Mouse (Mus musculus): ENCODE measurements around the gene Ntn4. TPM values are rescaled to one million over a fixed set of nuclear protein-coding genes. Genes with fewer than 3 reads are reported as not detected.

Ntn4 gene
- total RNA-seq, 2 experiments from 2014 or later, result 6.1 to 6.2 TPM

DNA sequence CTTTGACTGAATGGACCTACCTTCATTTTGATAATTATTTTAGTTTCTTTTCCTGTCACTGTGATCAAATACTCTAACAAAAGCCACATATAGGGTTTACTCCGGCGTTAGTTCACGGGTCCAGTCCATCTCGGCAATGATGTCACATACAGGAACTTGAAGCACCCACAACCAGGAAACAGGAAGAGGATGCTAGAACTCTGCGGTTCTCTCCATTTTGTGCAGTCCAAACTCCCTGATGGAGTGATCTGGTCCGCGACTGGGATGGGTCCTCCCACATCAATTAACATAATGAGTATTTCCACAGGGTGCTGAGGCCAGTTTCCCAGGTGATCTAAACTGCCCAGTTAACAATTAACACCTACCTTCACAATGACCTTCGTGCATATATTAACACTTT, 69.1 kb downstream of the Ntn4 start:
- DNase-seq (ENCODE audit: extremely low spot score in 1 of 2, low spot score in 1 of 2), result no peak

DNA sequence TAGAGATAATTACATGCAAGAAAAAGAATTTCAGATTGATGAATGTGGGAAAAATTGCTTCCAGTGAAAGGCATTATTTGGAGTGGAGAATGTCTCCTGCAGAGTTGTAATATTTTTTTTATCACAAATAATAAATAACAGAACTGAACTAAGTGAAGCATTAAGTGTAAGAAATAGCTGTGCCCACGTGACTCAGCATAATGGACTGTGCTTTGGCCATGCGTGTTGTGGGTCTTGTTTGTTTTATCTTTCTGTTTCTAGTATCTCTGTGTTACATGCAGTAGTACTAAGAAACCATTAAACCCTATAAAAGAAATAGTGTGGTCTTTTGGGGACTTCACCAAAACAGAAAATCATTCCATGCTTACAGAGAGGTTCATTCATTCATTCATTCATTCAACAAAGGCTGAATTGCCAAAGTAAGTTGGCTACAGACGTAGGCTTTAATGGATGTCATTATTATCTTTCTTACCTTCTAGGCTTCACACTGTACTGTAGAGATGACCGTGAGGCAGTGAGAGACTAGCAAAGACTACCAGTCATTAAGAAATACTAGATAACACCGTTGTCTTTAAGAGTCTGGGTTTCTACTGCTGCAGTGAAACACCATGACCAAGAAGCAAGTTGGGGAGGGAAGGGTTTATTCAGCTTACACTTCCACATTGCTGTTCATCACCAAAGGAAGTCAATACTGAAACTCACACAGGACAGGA, 81.3 kb downstream of the Ntn4 start:
- no peak for DNase-seq (ENCODE audit: extremely low spot score in 1 of 2, low spot score in 1 of 2)

DNA sequence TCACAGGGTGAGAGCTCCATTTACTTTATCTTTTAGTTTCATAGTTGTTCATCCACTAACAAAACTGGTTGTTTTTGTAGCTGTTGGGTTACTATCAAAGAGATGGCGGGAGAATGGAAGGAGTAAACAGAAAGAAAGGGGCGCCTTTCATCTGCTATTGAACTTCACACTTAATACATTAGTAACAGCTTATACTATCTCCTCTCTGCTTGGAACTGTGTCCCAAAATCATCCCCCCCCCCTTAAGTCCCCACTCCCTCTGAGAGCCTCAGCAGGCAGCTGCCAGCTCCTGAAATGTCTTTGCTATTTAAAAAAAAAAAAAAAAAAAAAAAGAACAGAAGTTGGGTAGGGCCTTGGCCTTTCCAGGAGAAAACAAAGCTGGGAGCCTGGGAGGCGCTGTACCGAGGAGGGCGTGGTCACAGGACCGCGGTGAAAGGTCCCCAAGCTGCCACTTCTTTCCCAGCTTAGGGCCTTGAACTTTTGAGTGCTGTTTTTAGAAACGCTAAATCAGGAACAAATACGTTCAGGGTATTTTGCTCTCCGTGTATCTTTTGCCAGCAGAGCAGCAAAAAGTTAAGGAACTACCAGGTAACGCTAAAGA, 83.6 kb downstream of the Ntn4 start:
- DNase-seq (ENCODE audit: extremely low spot score in 1 of 2, low spot score in 1 of 2), result no peak

DNA sequence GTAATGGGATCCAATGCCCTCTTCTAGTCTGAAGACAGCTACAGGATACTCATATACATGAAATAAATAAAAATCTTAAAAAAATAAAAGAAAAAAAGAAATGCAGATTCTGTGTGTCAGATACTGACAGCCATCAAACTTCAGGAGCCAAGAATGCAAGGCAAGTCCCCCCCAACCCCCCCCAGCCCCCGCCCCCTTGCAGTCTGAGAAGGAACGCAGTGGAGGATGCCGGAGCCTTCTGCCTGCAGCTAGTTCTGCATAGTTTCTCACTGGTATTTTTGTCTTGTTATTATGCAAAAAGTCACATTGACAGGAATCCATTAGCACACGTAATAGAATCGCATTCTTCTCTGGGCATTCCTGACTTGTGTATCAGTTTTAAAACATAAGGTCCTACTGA, 87.7 kb downstream of the Ntn4 start:
- no peak for DNase-seq (ENCODE audit: extremely low spot score in 1 of 2, low spot score in 1 of 2)

DNA sequence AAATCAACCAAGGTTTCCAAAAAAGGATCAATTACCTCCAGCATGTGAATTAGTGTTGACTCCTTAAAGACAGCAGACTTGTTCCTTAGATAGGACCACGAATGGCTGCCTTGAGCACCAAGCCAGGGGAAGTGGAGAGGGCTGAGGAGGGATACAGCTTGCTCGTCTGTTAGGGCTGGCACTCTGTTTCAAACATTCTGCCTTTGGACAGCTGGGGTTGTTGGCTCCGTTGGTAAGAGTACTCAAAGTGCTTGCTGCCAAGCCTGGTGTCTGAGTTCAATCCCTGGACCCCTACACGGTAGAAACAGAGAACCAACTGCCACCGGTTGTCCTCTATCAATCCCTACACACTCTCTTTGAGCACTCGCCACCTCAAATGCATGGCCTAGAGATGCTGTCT, 90.0 kb downstream of the Ntn4 start:
- no peak for DNase-seq (ENCODE audit: extremely low spot score in 1 of 2, low spot score in 1 of 2)

DNA sequence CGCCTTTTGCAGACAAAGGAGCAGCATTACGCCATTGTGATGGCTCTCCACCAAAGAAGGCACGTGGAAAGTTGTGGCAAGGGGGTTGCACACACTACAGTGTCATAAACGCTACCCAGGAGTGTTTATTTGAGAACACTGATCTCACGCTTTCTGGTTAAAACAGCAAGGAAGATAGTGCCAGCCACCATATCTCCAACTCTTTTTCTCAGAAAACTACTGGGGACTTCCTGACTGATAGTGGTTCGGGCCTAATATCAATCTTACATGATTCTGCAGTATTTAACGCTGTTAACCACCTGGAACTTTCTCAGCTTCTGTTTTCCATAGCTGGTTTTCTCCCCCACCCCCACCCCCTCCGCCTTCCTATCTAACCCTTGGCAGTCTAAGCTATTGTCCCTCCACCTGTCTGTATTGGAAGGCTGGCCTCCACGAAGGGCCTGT, 90.8 kb downstream of the Ntn4 start:
- DNase-seq (ENCODE audit: extremely low spot score in 1 of 2, low spot score in 1 of 2), result no peak

DNA sequence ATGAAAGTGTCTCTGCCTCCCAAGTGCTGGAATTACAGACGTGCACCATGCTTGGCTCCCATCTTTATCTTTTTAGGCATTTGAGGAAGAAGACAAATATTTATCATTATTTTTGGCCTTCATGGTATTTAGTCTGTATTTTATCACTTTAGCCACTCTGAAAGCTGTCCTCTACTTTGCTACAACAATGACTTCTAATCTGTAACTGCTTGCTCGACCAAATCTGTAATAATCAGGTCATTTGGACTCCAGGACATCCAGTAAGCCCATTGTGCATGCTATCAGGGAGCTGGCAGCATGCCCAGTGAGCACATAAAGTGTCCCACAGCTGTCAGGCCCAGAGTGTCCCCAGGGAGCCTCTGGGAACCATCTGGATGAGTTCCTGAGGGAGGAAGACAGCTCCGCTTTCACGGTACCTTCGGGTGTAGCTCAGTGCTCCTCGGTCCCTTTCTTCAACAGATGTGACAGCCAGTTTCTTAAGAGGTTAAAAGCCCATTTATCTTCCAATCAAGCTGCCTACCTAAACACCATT, 95.7 kb downstream of the Ntn4 start:
- peak in 1 of 2 experiments; percentile 17 for DNase-seq (ENCODE audit: extremely low spot score in 1 of 2, low spot score in 1 of 2)

DNA sequence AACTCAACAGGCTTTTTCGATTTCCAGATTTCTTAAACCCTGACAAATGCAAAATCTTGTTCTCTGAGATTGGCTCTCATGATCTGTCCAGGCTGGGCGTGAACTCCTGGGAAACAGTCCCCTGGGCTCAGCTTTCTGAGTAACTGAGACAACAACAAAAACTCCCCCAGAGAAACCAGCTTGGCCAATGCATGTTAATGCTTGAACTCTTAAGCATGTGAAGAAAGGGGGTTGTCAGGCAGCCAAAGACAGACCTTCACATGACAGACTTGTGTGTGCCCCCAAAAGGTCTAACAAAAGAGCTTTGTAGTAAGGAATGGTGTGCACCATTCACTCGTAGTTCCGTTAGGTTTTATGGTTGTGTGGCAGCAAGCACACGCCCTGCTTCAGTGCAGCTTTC, 96.6 kb downstream of the Ntn4 start:
- no peak for DNase-seq (ENCODE audit: extremely low spot score in 1 of 2, low spot score in 1 of 2)

DNA sequence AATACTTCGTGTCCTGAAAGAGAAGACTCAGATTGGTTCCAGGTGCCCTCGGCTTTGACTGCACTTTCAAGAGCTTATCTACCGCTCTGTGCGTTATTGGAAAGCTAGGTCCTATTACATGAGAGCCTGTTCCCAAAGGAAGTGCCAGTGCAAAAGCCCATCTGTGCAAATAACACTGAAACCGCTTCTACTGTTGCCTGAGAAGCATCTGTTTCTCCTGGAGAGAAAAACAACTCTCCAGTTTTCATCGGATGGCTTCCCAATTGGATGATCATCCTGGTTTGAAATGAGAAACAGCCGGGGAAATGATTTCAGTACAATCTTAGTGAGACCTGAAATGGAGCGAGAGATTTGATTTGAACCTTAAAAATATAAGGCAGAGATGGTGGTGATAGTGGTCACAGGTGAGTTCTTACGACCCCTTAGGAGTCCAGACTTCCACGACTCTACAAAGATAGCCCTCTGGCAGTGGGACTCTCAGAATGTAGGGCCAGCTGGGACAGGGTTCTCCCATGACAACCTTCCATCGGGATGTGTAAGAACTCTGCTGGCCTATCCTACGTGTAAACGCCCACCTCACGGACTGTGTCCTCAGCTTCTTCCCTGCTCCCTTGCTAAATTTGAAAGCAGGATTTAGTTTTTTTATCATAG, 101.1 kb downstream of the Ntn4 start:
- no peak for DNase-seq (ENCODE audit: extremely low spot score in 1 of 2, low spot score in 1 of 2)

DNA sequence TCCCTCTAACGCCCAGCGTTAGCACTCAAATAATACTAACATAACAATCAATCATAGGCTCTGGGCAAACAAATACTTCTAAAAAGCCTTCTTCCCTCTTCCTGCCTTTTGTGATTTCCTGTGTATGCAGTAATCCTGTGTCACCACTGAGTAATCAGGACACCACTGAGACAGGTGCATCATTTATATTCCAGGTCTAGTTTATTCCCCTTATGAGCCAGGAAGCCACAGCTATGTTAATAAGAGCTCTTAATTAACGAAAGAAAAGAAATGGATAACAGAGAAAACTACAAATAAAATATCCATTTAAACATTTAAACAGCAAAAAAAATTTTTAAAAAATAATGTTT, 101.6 kb downstream of the Ntn4 start:
- DNase-seq (ENCODE audit: extremely low spot score in 1 of 2, low spot score in 1 of 2), result no peak

DNA sequence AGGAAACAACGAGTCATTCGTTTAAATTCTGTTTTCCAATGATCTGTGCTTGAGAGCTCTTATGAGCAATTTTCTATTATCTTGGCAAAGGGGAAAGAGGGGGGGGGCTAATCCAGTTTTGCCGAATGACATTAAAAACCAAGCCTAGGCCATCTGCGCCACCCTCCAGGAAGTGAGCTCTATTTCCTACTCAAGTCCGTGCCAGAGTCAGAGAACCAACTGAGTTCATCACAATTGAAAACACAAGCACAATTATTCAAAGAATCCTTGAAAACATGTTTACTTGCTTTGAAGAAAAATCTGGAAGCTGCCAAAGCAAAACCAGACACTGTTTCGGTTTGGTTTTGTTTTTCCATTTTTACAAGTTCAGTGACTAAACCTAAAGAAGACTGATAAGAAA, 102.1 kb downstream of the Ntn4 start:
- no peak for DNase-seq (ENCODE audit: extremely low spot score in 1 of 2, low spot score in 1 of 2)

DNA sequence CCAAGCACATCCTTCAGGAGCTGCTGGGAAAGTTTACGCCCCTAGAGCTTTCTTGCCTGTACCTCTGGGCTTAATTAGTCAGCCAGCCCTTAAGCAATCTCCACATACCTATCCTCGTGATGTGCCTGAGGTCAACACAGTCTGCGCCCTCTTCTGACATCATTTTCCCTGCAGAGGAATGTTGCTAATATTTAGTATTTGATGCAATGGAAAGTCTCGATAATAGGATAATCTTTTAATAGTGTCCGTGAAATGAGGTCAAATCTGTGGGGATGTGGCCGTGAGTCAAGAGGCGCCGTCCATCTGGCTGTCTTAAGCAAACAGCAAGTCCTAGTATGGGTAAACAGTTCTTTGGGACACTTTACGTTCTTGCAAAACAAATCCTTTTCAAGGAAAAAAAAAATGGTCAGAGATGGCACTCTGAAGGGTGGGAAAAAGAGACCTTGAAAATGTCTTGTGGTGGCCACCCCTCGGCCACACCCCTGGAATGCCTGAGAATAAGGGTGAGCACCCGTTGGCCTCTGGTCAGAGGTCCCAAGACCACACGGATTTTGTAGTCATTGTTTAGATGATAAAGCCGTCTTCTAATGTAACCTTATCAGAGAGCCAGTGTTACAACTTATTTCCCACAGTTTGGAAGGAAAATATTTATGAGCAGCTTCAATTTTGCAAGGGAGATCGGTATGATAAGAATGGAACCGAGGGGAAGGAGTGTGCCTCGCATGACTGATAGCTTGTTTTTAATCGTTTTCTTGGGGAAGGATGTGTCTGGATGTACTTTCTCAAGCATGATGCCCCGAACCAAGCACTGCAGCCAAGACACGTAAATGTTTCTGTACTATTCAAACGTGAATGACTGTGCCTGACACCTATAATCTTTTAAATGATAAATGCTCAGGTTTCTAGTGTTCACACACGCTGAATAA, 109.0 kb downstream of the Ntn4 start:
- DNase-seq (ENCODE audit: extremely low spot score in 1 of 2, low spot score in 1 of 2), result no peak

DNA sequence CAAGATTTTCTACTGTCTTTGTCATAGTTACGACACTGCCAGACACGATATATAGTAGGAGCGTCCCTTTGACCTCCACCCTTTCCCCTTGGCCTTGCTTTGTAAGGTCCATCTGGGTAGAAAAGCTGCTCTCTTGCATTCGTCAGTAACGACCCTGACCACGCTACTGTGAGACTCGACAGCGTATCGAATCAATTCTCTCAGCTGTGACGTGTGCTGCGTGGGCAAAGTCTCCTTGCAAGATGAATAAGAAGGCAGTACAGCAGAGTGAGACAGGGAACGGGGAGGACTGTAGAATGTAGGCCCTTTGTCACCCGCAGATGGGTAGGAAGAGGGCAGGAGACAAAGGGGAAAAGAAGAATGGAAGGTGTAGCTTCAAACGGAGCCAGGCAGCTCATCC, 110.8 kb downstream of the Ntn4 start:
- DNase-seq (ENCODE audit: extremely low spot score in 1 of 2, low spot score in 1 of 2), result no peak

DNA sequence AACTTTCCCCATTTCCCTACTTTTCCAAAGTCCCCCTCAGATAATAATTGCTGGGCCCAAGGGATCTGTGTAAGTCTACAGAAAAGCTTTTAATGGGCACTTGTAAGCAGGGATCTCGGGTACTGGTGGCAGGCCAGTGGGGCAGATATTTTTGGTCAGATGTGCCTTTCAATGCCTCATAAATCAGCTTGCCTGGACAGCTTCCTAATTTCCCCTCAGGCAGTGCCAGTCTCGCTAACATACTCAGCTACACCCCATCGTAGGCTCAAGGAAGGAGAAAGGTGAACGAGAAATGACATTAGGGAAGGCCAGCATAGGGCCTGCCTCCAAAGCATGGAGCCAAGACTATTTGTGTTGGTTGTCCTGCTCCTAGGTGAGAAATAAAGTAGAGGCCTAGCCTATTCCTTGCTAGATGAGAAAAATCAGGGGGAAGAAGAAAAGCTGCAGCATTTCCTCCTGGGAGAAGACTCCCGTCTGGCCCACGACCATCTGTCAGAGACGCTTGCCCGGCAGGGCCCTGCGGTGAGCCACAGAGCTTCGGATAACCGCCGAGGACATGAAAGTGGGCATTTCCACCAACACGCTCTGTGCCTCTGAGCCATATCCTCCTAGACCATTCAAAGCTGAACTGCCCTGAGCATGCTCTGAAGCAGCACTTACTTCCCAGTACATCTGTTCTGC, 113.4 kb downstream of the Ntn4 start:
- no peak for DNase-seq (ENCODE audit: extremely low spot score in 1 of 2, low spot score in 1 of 2)

DNA sequence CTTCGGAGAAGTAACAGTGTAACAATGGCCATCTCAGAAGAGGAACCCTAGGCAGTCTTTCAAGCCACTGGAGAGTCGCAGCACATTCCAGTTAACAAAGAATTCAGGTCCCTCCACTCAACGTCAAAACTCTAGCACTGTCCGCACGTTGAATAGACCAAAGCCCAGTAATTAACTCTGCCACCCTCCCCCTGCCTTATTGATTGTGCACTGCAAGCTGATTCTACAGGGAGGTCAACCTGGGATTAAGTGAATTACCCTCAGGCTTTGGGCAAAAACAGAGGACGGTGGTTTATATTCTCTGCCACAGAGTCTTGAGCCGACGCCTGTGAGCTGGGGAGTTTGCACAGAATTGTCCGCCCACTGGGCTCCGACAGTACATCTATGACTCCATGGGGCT, 115.7 kb downstream of the Ntn4 start:
- no peak for DNase-seq (ENCODE audit: extremely low spot score in 1 of 2, low spot score in 1 of 2)

DNA sequence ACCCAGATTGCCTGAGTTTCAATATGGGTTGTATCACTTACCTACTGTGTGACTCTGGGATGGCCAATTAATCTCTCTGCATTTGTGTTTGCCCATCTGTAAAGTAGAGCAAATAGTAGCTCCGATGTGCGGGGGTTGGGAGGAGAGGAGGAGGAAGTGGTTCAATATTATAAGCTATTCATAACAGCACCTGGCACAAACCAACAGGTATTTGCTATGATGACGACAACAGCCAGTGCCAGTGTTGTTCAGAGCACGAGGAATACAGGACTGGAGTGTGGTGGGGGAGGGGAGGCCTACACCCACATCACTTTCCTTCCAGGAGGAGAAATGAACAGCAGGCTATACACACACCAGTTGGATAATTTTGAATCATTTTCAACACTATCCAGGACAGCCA, 119.2 kb downstream of the Ntn4 start:
- peak in 1 of 2 experiments; percentile 26 for DNase-seq (ENCODE audit: extremely low spot score in 1 of 2, low spot score in 1 of 2)

DNA sequence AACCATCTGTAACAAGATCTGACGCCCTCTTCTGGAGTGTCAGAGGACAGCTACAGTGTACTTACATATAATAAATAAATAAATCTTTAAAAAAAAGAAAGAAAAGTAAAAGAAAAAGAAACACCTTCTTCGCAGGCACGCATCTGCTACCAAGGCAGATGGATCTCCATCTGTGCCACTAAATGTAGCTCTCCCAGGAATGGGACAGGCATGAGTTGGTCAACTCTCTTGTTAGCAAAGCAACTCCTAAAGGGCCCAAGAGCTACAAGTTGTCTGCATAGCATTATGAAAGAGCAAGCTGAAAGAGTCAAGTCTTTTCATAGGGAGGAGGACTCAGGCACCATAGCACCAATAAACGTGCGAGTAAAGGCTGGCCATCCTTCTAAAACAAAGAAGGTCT, 119.9 kb downstream of the Ntn4 start:
- DNase-seq (ENCODE audit: extremely low spot score in 1 of 2, low spot score in 1 of 2), result no peak

DNA sequence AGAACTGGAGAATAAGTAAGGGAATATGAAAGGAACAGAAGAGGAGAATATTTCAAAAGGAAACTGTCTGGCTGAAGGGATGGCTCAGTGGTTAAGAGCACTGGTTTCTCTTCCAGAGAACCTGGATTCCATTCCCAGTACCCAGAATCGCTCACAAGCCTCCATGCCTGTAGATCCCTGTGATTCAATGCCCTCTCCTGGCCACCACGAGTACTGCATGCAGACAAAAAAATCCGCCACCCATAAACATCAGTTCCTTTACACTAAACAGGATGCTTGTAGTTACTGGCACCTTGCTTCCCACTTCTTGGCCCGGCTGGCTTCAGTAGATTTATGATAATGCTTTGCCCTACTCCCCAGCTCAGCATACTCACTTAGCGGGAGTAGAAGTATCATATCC, 122.6 kb downstream of the Ntn4 start:
- no peak for DNase-seq (ENCODE audit: extremely low spot score in 1 of 2, low spot score in 1 of 2)

DNA sequence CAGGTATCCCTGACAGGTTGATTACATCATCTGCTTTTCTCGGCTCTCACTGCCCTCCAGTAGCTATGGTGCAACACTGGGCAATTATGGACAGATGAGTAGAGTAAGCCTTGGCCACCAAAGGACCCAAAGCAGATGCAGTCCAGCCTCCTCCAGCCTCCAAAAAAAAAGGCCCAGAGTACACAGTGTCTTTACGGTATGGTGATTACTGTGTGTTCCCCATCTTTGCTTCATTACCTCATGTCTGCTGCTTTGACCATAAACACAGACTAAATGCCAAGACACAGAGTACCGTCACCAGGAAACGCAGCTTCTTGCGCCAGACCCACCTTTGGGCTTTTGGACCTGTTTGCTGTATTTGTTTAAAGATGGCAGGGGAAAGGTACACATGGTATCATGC, 125.7 kb downstream of the Ntn4 start:
- no peak for DNase-seq (ENCODE audit: extremely low spot score in 1 of 2, low spot score in 1 of 2)

DNA sequence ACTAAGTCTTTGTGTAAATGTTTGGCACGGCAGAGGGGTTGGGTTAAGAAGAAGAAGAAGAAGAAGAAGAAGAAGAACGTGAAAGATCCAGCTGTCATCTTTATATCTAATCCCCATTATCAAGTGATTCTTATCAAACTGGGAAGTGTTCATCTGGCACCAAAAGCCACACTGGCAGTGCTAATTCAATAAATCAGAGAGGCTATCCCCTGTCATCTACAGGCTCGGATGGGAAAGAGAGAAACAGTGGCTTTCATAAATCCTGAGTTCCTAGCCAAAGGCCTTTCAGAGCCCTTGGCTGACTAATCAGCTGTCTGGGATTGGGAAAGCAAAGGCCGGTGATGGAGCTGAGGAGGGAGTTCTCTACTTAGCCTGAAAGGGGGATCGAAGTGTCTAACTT, 126.8 kb downstream of the Ntn4 start:
- no peak for DNase-seq (ENCODE audit: extremely low spot score in 1 of 2, low spot score in 1 of 2)
